Mouse (Mus musculus) ES-Bruce4 (cell line): ENCODE data around the gene Trpv6.

ENCODE experiments used
- CTCF ChIP-seq: IDR thresholded peaks from one replicate; pipeline ENCODE4 v1.8.1; 2011; ENCODE audit warnings: low read depth, low read length
- EP300 ChIP-seq: IDR thresholded peaks from 2 replicates; pipeline ENCODE4 v1.6.1; 2011; ENCODE audit warnings: low read depth, low read length; ENCODE audit not compliant: insufficient read depth
- POLR2A ChIP-seq: IDR thresholded peaks from one replicate; pipeline ENCODE4 v1.8.1; 2011; ENCODE audit warnings: low read length; ENCODE audit not compliant: insufficient read depth

DNA sequence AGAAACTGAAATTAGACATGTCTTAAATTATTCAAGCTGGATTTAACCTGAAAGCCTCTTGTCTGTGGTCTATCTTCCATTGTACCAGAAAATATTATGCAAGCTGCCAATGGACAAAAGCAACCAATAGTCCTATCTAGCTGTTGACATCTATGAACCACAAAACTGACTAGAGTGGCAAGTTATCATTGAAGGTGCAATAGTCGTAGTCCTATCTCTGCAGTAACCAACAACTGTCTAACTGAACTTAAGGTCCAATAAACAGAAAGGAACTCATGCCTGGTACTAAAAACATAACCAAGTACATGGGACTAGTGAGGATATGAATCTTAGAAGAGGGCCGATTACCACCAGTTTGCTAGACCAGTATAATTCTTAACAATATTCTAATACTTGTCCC is 40.3 kb upstream of the Trpv6 start:
- TF ChIP-seq CTCF (no peak), POLR2A (no peak), EP300 (no peak)
